Mouse (Mus musculus): ENCODE measurements at regions not wholly inside any gene's neighbourhood (a gene's known extent, or its start where the extent isn't known, plus 50 kb on each side); places are given as distances from the start of the nearest gene placed in this dataset.

- Histone ChIP-seq H3K9ac (ENCODE audit: low read depth, low read length) (no peak overlapping the region), H3K4me1 (ENCODE audit: control insufficient read depth, insufficient read depth, low read length) (no peaks in the 10 kb centered on the region), H3K27ac (no peak overlapping the region), H3K79me2 (replicated peaks; ENCODE audit: control insufficient read depth, insufficient read depth, low read length) (no peaks in the 10 kb centered on the region), H3K4me3 (no peak overlapping the region), H3K36me3 (ENCODE audit: control insufficient read depth, insufficient read depth, low read length) (no peaks in the 10 kb centered on the region), H3K27me3 (ENCODE audit: control insufficient read depth, insufficient read depth, low read length) (no peaks in the 10 kb centered on the region)
- DNase-seq, result no peak
- intact Hi-C loops (cut with DNase I), result no loop called here
- TF ChIP-seq POLR2A (IDR thresholded peaks at IDR 0.05; ENCODE audit: insufficient read depth, low read depth, low read length), result no peak
- no peak for TF ChIP-seq EP300 (IDR thresholded peaks at IDR 0.05; ENCODE audit: insufficient read depth, low read depth, low read length)
Observed at GRCm38 (mm10) chr1:133530698-133531097, 79.4 kb downstream of the Snrpe start.

- intact Hi-C loops (cut with DNase I), result no loop called here
- no peak overlapping the region for H3K9ac ChIP-seq (ENCODE audit: low read depth, low read length)
- H3K27ac ChIP-seq, result no peak overlapping the region
- H3K4me1 ChIP-seq (ENCODE audit: control insufficient read depth, insufficient read depth, low read length), result no peaks in the 10 kb centered on the region
- H3K27me3 ChIP-seq (ENCODE audit: control insufficient read depth, insufficient read depth, low read length), result no peaks in the 10 kb centered on the region
- TF ChIP-seq POLR2A (IDR thresholded peaks at IDR 0.05; ENCODE audit: insufficient read depth, low read depth, low read length) (no peak), EP300 (IDR thresholded peaks at IDR 0.05; ENCODE audit: insufficient read depth, low read depth, low read length) (no peak), CTCF (IDR thresholded peaks at IDR 0.05) (no peak)
- no peaks in the 10 kb centered on the region for H3K79me2 ChIP-seq (replicated peaks; ENCODE audit: control insufficient read depth, insufficient read depth, low read length)
- WGBS, result 90% methylated on average over 10 of the region's 10 CpGs
- DNase-seq, result no peak
- H3K4me3 ChIP-seq, result no peak overlapping the region
- H3K36me3 ChIP-seq (ENCODE audit: control insufficient read depth, insufficient read depth, low read length), result no peaks in the 10 kb centered on the region
Observed at GRCm38 (mm10) chr1:133529817-133530216, 80.3 kb downstream of the Snrpe start.

GRCm38 (mm10) chr1:133527651-133528385 lies 82.3 kb downstream of the Snrpe start:
- TF ChIP-seq CTCF (IDR thresholded peaks at IDR 0.05), result no peak
- TF ChIP-seq POLR2A (IDR thresholded peaks at IDR 0.05; ENCODE audit: insufficient read depth, low read depth, low read length), result no peak
- no peak for TF ChIP-seq EP300 (IDR thresholded peaks at IDR 0.05; ENCODE audit: insufficient read depth, low read depth, low read length)
- H3K4me1 ChIP-seq (ENCODE audit: control insufficient read depth, insufficient read depth, low read length), result no peaks in the 10 kb centered on the region

GRCm38 (mm10) chr1:133522825-133523224 lies 87.3 kb downstream of the Snrpe start:
- WGBS, result 67% methylated on average over 1 of the region's 1 CpGs
- H3K9ac ChIP-seq (ENCODE audit: low read depth, low read length), result no peak overlapping the region
- intact Hi-C loops (cut with DNase I), result no loop called here
- H3K36me3 ChIP-seq (ENCODE audit: control insufficient read depth, insufficient read depth, low read length), result no peaks in the 10 kb centered on the region
- no peak overlapping the region for H3K4me3 ChIP-seq
- H3K4me1 ChIP-seq (ENCODE audit: control insufficient read depth, insufficient read depth, low read length), result no peaks in the 10 kb centered on the region
- no peak overlapping the region for H3K27ac ChIP-seq
- H3K79me2 ChIP-seq (replicated peaks; ENCODE audit: control insufficient read depth, insufficient read depth, low read length), result no peaks in the 10 kb centered on the region
- no peak for DNase-seq
- TF ChIP-seq POLR2A (IDR thresholded peaks at IDR 0.05; ENCODE audit: insufficient read depth, low read depth, low read length), result no peak
- TF ChIP-seq EP300 (IDR thresholded peaks at IDR 0.05; ENCODE audit: insufficient read depth, low read depth, low read length), result no peak
- TF ChIP-seq CTCF (IDR thresholded peaks at IDR 0.05), result no peak
- H3K27me3 ChIP-seq (ENCODE audit: control insufficient read depth, insufficient read depth, low read length), result no peaks in the 10 kb centered on the region

More at GRCm38 (mm10) chr1:133527651-133528385, 82.3 kb downstream of the Snrpe start:
- intact Hi-C loops (cut with DNase I), result no loop called here
- Histone ChIP-seq H3K9ac (ENCODE audit: low read depth, low read length) (no peak overlapping the region), H3K27ac (no peak overlapping the region), H3K27me3 (ENCODE audit: control insufficient read depth, insufficient read depth, low read length) (no peaks in the 10 kb centered on the region), H3K4me3 (no peak overlapping the region), H3K36me3 (ENCODE audit: control insufficient read depth, insufficient read depth, low read length) (no peaks in the 10 kb centered on the region), H3K79me2 (replicated peaks; ENCODE audit: control insufficient read depth, insufficient read depth, low read length) (no peaks in the 10 kb centered on the region)
- WGBS, result 54% methylated on average over 7 of the region's 7 CpGs
- no peak for DNase-seq

- WGBS, result 62% methylated on average over 8 of the region's 8 CpGs
- Histone ChIP-seq H3K4me3 (no peak overlapping the region), H3K9ac (ENCODE audit: low read depth, low read length) (no peak overlapping the region), H3K36me3 (ENCODE audit: control insufficient read depth, insufficient read depth, low read length) (no peaks in the 10 kb centered on the region), H3K79me2 (replicated peaks; ENCODE audit: control insufficient read depth, insufficient read depth, low read length) (no peaks in the 10 kb centered on the region), H3K4me1 (ENCODE audit: control insufficient read depth, insufficient read depth, low read length) (no peaks in the 10 kb centered on the region), H3K27me3 (ENCODE audit: control insufficient read depth, insufficient read depth, low read length) (no peaks in the 10 kb centered on the region), H3K27ac (no peak overlapping the region)
- no peak for DNase-seq
- TF ChIP-seq CTCF (IDR thresholded peaks at IDR 0.05), result no peak
- no peak for TF ChIP-seq EP300 (IDR thresholded peaks at IDR 0.05; ENCODE audit: insufficient read depth, low read depth, low read length)
- no peak for TF ChIP-seq POLR2A (IDR thresholded peaks at IDR 0.05; ENCODE audit: insufficient read depth, low read depth, low read length)
- intact Hi-C loops (cut with DNase I), result no loop called here
Observed at GRCm38 (mm10) chr1:133520652-133521051, 89.4 kb downstream of the Snrpe start.

- Histone ChIP-seq H3K79me2 (replicated peaks; ENCODE audit: control insufficient read depth, insufficient read depth, low read length) (no peaks in the 10 kb centered on the region), H3K4me1 (ENCODE audit: control insufficient read depth, insufficient read depth, low read length) (no peaks in the 10 kb centered on the region), H3K27me3 (ENCODE audit: control insufficient read depth, insufficient read depth, low read length) (no peaks in the 10 kb centered on the region), H3K4me3 (no peak overlapping the region), H3K36me3 (ENCODE audit: control insufficient read depth, insufficient read depth, low read length) (no peaks in the 10 kb centered on the region), H3K9ac (ENCODE audit: low read depth, low read length) (no peak overlapping the region), H3K27ac (no peak overlapping the region)
- TF ChIP-seq CTCF (IDR thresholded peaks at IDR 0.05) (no peak), POLR2A (IDR thresholded peaks at IDR 0.05; ENCODE audit: insufficient read depth, low read depth, low read length) (no peak), EP300 (IDR thresholded peaks at IDR 0.05; ENCODE audit: insufficient read depth, low read depth, low read length) (no peak)
- intact Hi-C loops (cut with DNase I), result no loop called here
- 96% methylated on average over 5 of the region's 5 CpGs for WGBS
- no peak for DNase-seq
Observed at GRCm38 (mm10) chr1:133517020-133517419, 92.8 kb upstream of the Sox13 start.

All from heart, adult 2 months (tissue).